Mouse (Mus musculus) liver, embryonic 13.5 days (tissue): ENCODE measurements around the gene Tdrd6. TPM values are rescaled to one million over a fixed set of nuclear protein-coding genes. Genes with fewer than 3 reads are reported as not detected.

Experiments
- ATAC-seq: fragments of 200-750 bp; cut with Nextera tagmentation; 2 replicates; pipeline ENCODE4 v1.8.0; 2017; ENCODE audit warnings: low read depth, mild to moderate bottlenecking, moderate number of reproducible peaks, moderate library complexity
- DNase-seq: peaks from one replicate; pipeline ENCODE4 v3.0.0; 2022
- H3K27ac ChIP-seq: fragments of 300-500 bp; sonication (generic); 2 replicates; pipeline ENCODE4 v1.5.1; 2015; ENCODE audit warnings: moderate library complexity, mild to moderate bottlenecking, inconsistent platforms
- H3K27me3 ChIP-seq: fragments of 300-500 bp; sonication (generic); 2 replicates; pipeline ENCODE4 v1.6.1; 2015; ENCODE audit warnings: mild to moderate bottlenecking, inconsistent platforms
- H3K36me3 ChIP-seq: fragments of 300-500 bp; sonication (generic); 2 replicates; pipeline ENCODE4 v1.6.1; 2015; ENCODE audit warnings: mild to moderate bottlenecking, inconsistent platforms
- H3K4me1 ChIP-seq: fragments of 300-500 bp; sonication (generic); replicated peaks from 2 replicates; pipeline ENCODE4 v1.6.1; 2015; ENCODE audit warnings: inconsistent platforms
- H3K4me2 ChIP-seq: fragments of 300-500 bp; sonication (generic); 2 replicates; pipeline ENCODE4 v1.6.1; 2015; ENCODE audit warnings: inconsistent platforms, mild to moderate bottlenecking, moderate library complexity
- H3K4me3 ChIP-seq: fragments of 300-500 bp; sonication (generic); replicated peaks from 2 replicates; pipeline ENCODE4 v1.5.1; 2015; ENCODE audit warnings: mild to moderate bottlenecking, inconsistent platforms
- H3K9ac ChIP-seq: fragments of 300-500 bp; sonication (generic); 2 replicates; pipeline ENCODE4 v1.6.1; 2015; ENCODE audit warnings: mild to moderate bottlenecking, inconsistent platforms
- H3K9me3 ChIP-seq: fragments of 300-500 bp; sonication (generic); replicated peaks from 2 replicates; pipeline ENCODE4 v1.6.1; 2016; ENCODE audit warnings: inconsistent platforms
- WGBS: fragments of 180-500 bp; shearing (Covaris S2); methylation state at CpG from one replicate; pipeline ENCODE4 v1.1.7; 2015; ENCODE audit not compliant: insufficient replicate concordance; 5-methylcytosine and 5-hydroxymethylcytosine counted together
- polyA plus RNA-seq: library from polyadenylated mRNA; unstranded; fragments of >200 nt; fragmentation: Nextera tagmentation; extraction: Ambion mirVana; gene quantifications from 2 replicates; pipeline ENCODE4 v1.2.1, GENCODE M21; 2015

Gene Tdrd6
- polyA plus RNA-seq, 1 experiment from 2014 or later, result 0.24 TPM

- no peaks in the 10 kb centered on the region for H3K9me3 ChIP-seq
- DNase-seq, result no peak
- no peak overlapping the region for H3K27ac ChIP-seq
- WGBS, result 60% methylated on average over 5 of the region's 5 CpGs
- H3K9ac ChIP-seq, result no peak overlapping the region
- H3K4me2 ChIP-seq, result no peak overlapping the region
- no peaks in the 10 kb centered on the region for H3K36me3 ChIP-seq
- peaks cover 4% of the 10 kb centered on the region; the same call in 1 of the 2 replicates for H3K4me1 ChIP-seq
- no peaks in the 10 kb centered on the region for H3K27me3 ChIP-seq
- no peak for ATAC-seq
- H3K4me3 ChIP-seq, result no peak overlapping the region
Measured at GRCm38 (mm10) chr17:43646925-43647324, 16.8 kb upstream of the Tdrd6 start.

GRCm38 (mm10) chr17:43645136-43645535 is 15.0 kb upstream of the Tdrd6 start:
- peaks cover 4% of the 10 kb centered on the region; the same call in 1 of the 2 replicates for H3K4me1 ChIP-seq
- H3K4me2 ChIP-seq, result no peak overlapping the region
- H3K9ac ChIP-seq, result no peak overlapping the region
- ATAC-seq, result no peak
- H3K27ac ChIP-seq, result no peak overlapping the region
- no peak overlapping the region for H3K4me3 ChIP-seq
- WGBS, result 33% methylated on average over 3 of the region's 3 CpGs
- no peak for DNase-seq
- H3K36me3 ChIP-seq, result no peaks in the 10 kb centered on the region
- no peaks in the 10 kb centered on the region for H3K27me3 ChIP-seq
- no peaks in the 10 kb centered on the region for H3K9me3 ChIP-seq

GRCm38 (mm10) chr17:43644375-43644774 is 14.3 kb upstream of the Tdrd6 start:
- Histone ChIP-seq H3K36me3 (no peaks in the 10 kb centered on the region), H3K4me1 (peaks cover 4% of the 10 kb centered on the region; the same call in 1 of the 2 replicates), H3K9ac (no peak overlapping the region), H3K4me3 (no peak overlapping the region), H3K27ac (no peak overlapping the region), H3K4me2 (no peak overlapping the region), H3K27me3 (no peaks in the 10 kb centered on the region), H3K9me3 (no peaks in the 10 kb centered on the region)
- ATAC-seq, result no peak
- WGBS, result 22% methylated on average over 7 of the region's 7 CpGs
- no peak for DNase-seq

- no peaks in the 10 kb centered on the region for H3K9me3 ChIP-seq
- WGBS, result 71% methylated on average over 7 of the region's 7 CpGs
- H3K27me3 ChIP-seq, result no peaks in the 10 kb centered on the region
- DNase-seq (no peak), ATAC-seq (no peak)
- H3K4me2 ChIP-seq, result no peak overlapping the region
- H3K9ac ChIP-seq, result no peak overlapping the region
- H3K27ac ChIP-seq, result no peak overlapping the region
- H3K4me1 ChIP-seq, result peaks cover 4% of the 10 kb centered on the region; the same call in 1 of the 2 replicates
- no peak overlapping the region for H3K4me3 ChIP-seq
- H3K36me3 ChIP-seq, result no peaks in the 10 kb centered on the region
Measured at GRCm38 (mm10) chr17:43643191-43643590, 13.1 kb upstream of the Tdrd6 start.

GRCm38 (mm10) chr17:43640825-43641224 is 10.7 kb upstream of the Tdrd6 start:
- Histone ChIP-seq H3K27ac (no peak overlapping the region), H3K9ac (no peak overlapping the region), H3K9me3 (no peaks in the 10 kb centered on the region), H3K4me2 (no peak overlapping the region), H3K4me3 (no peak overlapping the region), H3K36me3 (no peaks in the 10 kb centered on the region), H3K27me3 (no peaks in the 10 kb centered on the region), H3K4me1 (peaks cover 4% of the 10 kb centered on the region; the same call in 1 of the 2 replicates)
- DNase-seq (no peak), ATAC-seq (no peak)
- 30% methylated on average over 1 of the region's 1 CpGs for WGBS

GRCm38 (mm10) chr17:43637146-43637545 is 7.0 kb upstream of the Tdrd6 start:
- DNase-seq (no peak), ATAC-seq (no peak)
- Histone ChIP-seq H3K27me3 (no peaks in the 10 kb centered on the region), H3K27ac (no peak overlapping the region), H3K9ac (no peak overlapping the region), H3K4me2 (no peak overlapping the region), H3K4me1 (no peaks in the 10 kb centered on the region), H3K9me3 (no peaks in the 10 kb centered on the region), H3K36me3 (no peaks in the 10 kb centered on the region), H3K4me3 (no peak overlapping the region)
- 59% methylated on average over 4 of the region's 4 CpGs for WGBS

- H3K27me3 ChIP-seq, result peaks cover 43% of the 10 kb centered on the region
- H3K4me1 ChIP-seq, result 0 out of 2 replicates have a peak, but pooled peaks cover 5% of the 10 kb centered on the region
- DNase-seq (no peak), ATAC-seq (no peak)
- H3K36me3 ChIP-seq, result no peaks in the 10 kb centered on the region
- no peaks in the 10 kb centered on the region for H3K9me3 ChIP-seq
- peak overlapping the region; percentile 31; the same call in 1 of the 2 replicates for H3K4me3 ChIP-seq
- no peak overlapping the region for H3K9ac ChIP-seq
- H3K27ac ChIP-seq, result no peak overlapping the region
- H3K4me2 ChIP-seq, result peak overlapping the region; percentile 50; the same call in 1 of the 2 replicates
- 50% methylated on average over 13 of the region's 13 CpGs for WGBS
Measured at GRCm38 (mm10) chr17:43630427-43630760, 295 bp upstream of the Tdrd6 start.

- Histone ChIP-seq H3K9ac (no peak overlapping the region), H3K27ac (no peak overlapping the region), H3K9me3 (no peaks in the 10 kb centered on the region), H3K27me3 (peaks cover 43% of the 10 kb centered on the region), H3K4me2 (no peak overlapping the region; the same call in 1 of the 2 replicates), H3K4me3 (no peak overlapping the region), H3K36me3 (no peaks in the 10 kb centered on the region), H3K4me1 (0 out of 2 replicates have a peak, but pooled peaks cover 5% of the 10 kb centered on the region)
- DNase-seq (no peak), ATAC-seq (no peak)
- 25% methylated on average over 24 of the region's 24 CpGs for WGBS
Measured at GRCm38 (mm10) chr17:43629026-43629495, 1.0 kb downstream of the Tdrd6 start.

GRCm38 (mm10) chr17:43628246-43628645 is 1.9 kb downstream of the Tdrd6 start:
- peaks cover 43% of the 10 kb centered on the region for H3K27me3 ChIP-seq

GRCm38 (mm10) chr17:43622076-43622475 is 8.0 kb downstream of the Tdrd6 start:
- Histone ChIP-seq H3K27ac (no peak overlapping the region), H3K36me3 (no peaks in the 10 kb centered on the region), H3K4me3 (no peak overlapping the region), H3K9ac (no peak overlapping the region), H3K4me1 (no peaks in the 10 kb centered on the region), H3K27me3 (no peaks in the 10 kb centered on the region), H3K9me3 (no peaks in the 10 kb centered on the region), H3K4me2 (no peak overlapping the region)
- WGBS, result 71% methylated on average over 10 of the region's 10 CpGs
- DNase-seq, result no peak
- no peak for ATAC-seq

More at GRCm38 (mm10) chr17:43628246-43628645, 1.9 kb downstream of the Tdrd6 start:
- Histone ChIP-seq H3K9ac (no peak overlapping the region), H3K27ac (no peak overlapping the region), H3K4me1 (0 out of 2 replicates have a peak, but pooled peaks cover 5% of the 10 kb centered on the region), H3K9me3 (no peaks in the 10 kb centered on the region), H3K4me3 (no peak overlapping the region), H3K4me2 (no peak overlapping the region), H3K36me3 (no peaks in the 10 kb centered on the region)
- WGBS, result 69% methylated on average over 10 of the region's 10 CpGs
- ATAC-seq (no peak), DNase-seq (no peak)

GRCm38 (mm10) chr17:43619156-43619555 is 10.9 kb downstream of the Tdrd6 start:
- Histone ChIP-seq H3K4me2 (no peak overlapping the region), H3K27ac (no peak overlapping the region), H3K4me3 (no peak overlapping the region), H3K9me3 (no peaks in the 10 kb centered on the region), H3K36me3 (no peaks in the 10 kb centered on the region), H3K27me3 (no peaks in the 10 kb centered on the region), H3K4me1 (no peaks in the 10 kb centered on the region), H3K9ac (no peak overlapping the region)
- ATAC-seq, result no peak
- DNase-seq, result no peak
- WGBS, result 66% methylated on average over 9 of the region's 9 CpGs

- H3K9ac ChIP-seq, result no peak overlapping the region
- H3K9me3 ChIP-seq, result no peaks in the 10 kb centered on the region
- DNase-seq (no peak), ATAC-seq (no peak)
- H3K27me3 ChIP-seq, result no peaks in the 10 kb centered on the region
- H3K4me1 ChIP-seq, result no peaks in the 10 kb centered on the region
- 55% methylated on average over 3 of the region's 3 CpGs for WGBS
- H3K27ac ChIP-seq, result no peak overlapping the region
- no peak overlapping the region for H3K4me3 ChIP-seq
- no peak overlapping the region for H3K4me2 ChIP-seq
- no peaks in the 10 kb centered on the region for H3K36me3 ChIP-seq
Measured at GRCm38 (mm10) chr17:43612221-43612620, 17.9 kb downstream of the Tdrd6 start.
